18 mouse cellular contexts compared by ENCODE assay signal in genomic region chr8:105165191-105165590, GRCm38 (mm10). TPM values are rescaled to one million over a fixed set of nuclear protein-coding genes. Genes with fewer than 3 reads are reported as not detected.
A peak's percentile ranks its signal among the peaks of the same experiment; 100 is the strongest.
DNase-seq lines count a peak whose midpoint lies in the region; ATAC-seq and TF ChIP-seq lines count a peak whose summit lies in the region.
"Had no signal": no experiment of that assay in that cellular context is flagged by ENCODE, and none has a peak within 500 bp of the region (broad histone marks: within the 10 kb centered on the region; RNA-seq: fewer than 3 reads in every experiment).

No protein-coding gene starts in this region.

- ATAC-seq in intestine, embryonic 14.5 days (replicated peaks; ENCODE audit: low FRiP score, low TSS enrichment, low read depth) = no peak
- no peak for ATAC-seq in intestine, postnatal 0 days
- ATAC-seq in frontal cortex, adult (ENCODE audit: low TSS enrichment) = no peak

- H3K27me3 ChIP-seq in intestine, embryonic 14.5 days (replicated peaks; ENCODE audit: control insufficient read depth, insufficient read depth, low read length) = no peaks in the 10 kb centered on the region
- no peaks in the 10 kb centered on the region for H3K27me3 ChIP-seq in intestine, postnatal 0 days (replicated peaks; ENCODE audit: control insufficient read depth, insufficient read depth, low read length)
- H3K27me3 ChIP-seq: forebrain, embryonic 12.5 days; stomach, embryonic 15.5 days had no signal

- no peak for TF ChIP-seq POLR2A in embryonic fibroblast, embryonic 13.5 days (IDR thresholded peaks at IDR 0.05; ENCODE audit: low read depth, low read length)

- H3K36me3 ChIP-seq in intestine, embryonic 14.5 days (ENCODE audit: control insufficient read depth, insufficient read depth, low read length) = no peaks in the 10 kb centered on the region
- no peaks in the 10 kb centered on the region for H3K36me3 ChIP-seq in intestine, postnatal 0 days (ENCODE audit: control insufficient read depth, insufficient read depth)
- H3K36me3 ChIP-seq: forebrain, embryonic 12.5 days; G1E; liver, embryonic 13.5 days; stomach, embryonic 15.5 days had no signal

- H3K4me2 ChIP-seq in intestine, embryonic 14.5 days (ENCODE audit: low read length) = no peak overlapping the region
- H3K4me2 ChIP-seq in intestine, postnatal 0 days (replicated peaks; ENCODE audit: low read depth) = no peak overlapping the region
- H3K4me2 ChIP-seq: forebrain, embryonic 12.5 days; liver, embryonic 13.5 days; stomach, embryonic 15.5 days had no signal

- TF ChIP-seq CTCF in intestine, postnatal 0 days (IDR thresholded peaks at IDR 0.05; ENCODE audit: low read depth) = no peak
- no peak for TF ChIP-seq CTCF in embryonic fibroblast, embryonic 13.5 days (IDR thresholded peaks at IDR 0.05; ENCODE audit: borderline replicate concordance, insufficient read depth, low read length)

- no peaks in the 10 kb centered on the region for H3K9me3 ChIP-seq in intestine, embryonic 14.5 days (ENCODE audit: control insufficient read depth, low read length)
- H3K9me3 ChIP-seq in intestine, postnatal 0 days (ENCODE audit: control insufficient read depth) = no peaks in the 10 kb centered on the region
- H3K9me3 ChIP-seq: forebrain, embryonic 12.5 days; G1E; liver, embryonic 13.5 days; stomach, embryonic 15.5 days had no signal

- no peak overlapping the region for H3K9ac ChIP-seq in intestine, embryonic 14.5 days (ENCODE audit: low read length)
- no peak overlapping the region for H3K9ac ChIP-seq in intestine, postnatal 0 days (ENCODE audit: low read depth, low read length)
- H3K9ac ChIP-seq: forebrain, embryonic 12.5 days; liver, embryonic 13.5 days; stomach, embryonic 15.5 days had no signal

- H3K27ac ChIP-seq in intestine, embryonic 14.5 days (ENCODE audit: low read depth) = peak overlapping the region; percentile 64; the same call in 1 of the 2 replicates
- H3K27ac ChIP-seq in intestine, postnatal 0 days (ENCODE audit: low read depth, low read length) = no peak overlapping the region
- peak overlapping the region; percentile 89 for H3K27ac ChIP-seq in embryonic fibroblast, embryonic 13.5 days (ENCODE audit: insufficient read depth, low read length)
- H3K27ac ChIP-seq: forebrain, embryonic 12.5 days; heart, adult 2 months; liver, embryonic 13.5 days; stomach, embryonic 15.5 days had no signal

- 82% methylated on average over 2 of the region's 2 CpGs for WGBS in intestine, embryonic 14.5 days
- WGBS in intestine, postnatal 0 days = 89% methylated on average over 2 of the region's 2 CpGs

- H3K4me3 ChIP-seq in intestine, embryonic 14.5 days (ENCODE audit: low read depth, low read length) = no peak overlapping the region
- no peak overlapping the region for H3K4me3 ChIP-seq in intestine, postnatal 0 days (ENCODE audit: low read depth, low read length)
- no peak overlapping the region for H3K4me3 ChIP-seq in embryonic fibroblast, embryonic 13.5 days (ENCODE audit: insufficient read depth, low read length)
- H3K4me3 ChIP-seq: forebrain, embryonic 12.5 days; heart, adult 2 months; liver, embryonic 13.5 days; stomach, embryonic 15.5 days had no signal

- peaks cover 18% of the 10 kb centered on the region for H3K4me1 ChIP-seq in intestine, embryonic 14.5 days (replicated peaks; ENCODE audit: control insufficient read depth, insufficient read depth, low read length)
- H3K4me1 ChIP-seq in intestine, postnatal 0 days (replicated peaks; ENCODE audit: control insufficient read depth, insufficient read depth, low read length) = no peaks in the 10 kb centered on the region
- H3K4me1 ChIP-seq in embryonic fibroblast, embryonic 13.5 days (ENCODE audit: control insufficient read depth, insufficient read depth, low read length) = peaks cover 11% of the 10 kb centered on the region; the same call in 1 of the 2 replicates
- H3K4me1 ChIP-seq: stomach, embryonic 15.5 days had no signal

- no peak for DNase-seq in intestine, embryonic 14.5 days (ENCODE audit: low spot score)
- peak; percentile 29 for DNase-seq in testis, postnatal 10 days (ENCODE audit: low spot score)
- DNase-seq in testis, postnatal 14 days (ENCODE audit: low spot score) = no peak
- no peak for DNase-seq in cerebellum, adult 18-20 months
- DNase-seq: cerebellum, adult 9-11 months; heart, adult 2 months; heart, postnatal 4 days; liver, embryonic 13.5 days; lung, postnatal 14 days; thymus, postnatal 4 days had no signal

RNA-seq across cellular contexts. Expression of gene Cbfb, which starts 5.3 kb away (rescaled TPM):
- 52.5 and 62.8 TPM in 2 replicates for polyA plus RNA-seq in intestine, embryonic 14.5 days (2014; fragmentation: Nextera tagmentation; extraction: Ambion mirVana)
- polyA plus RNA-seq in intestine, postnatal 0 days (2015; fragmentation: Nextera tagmentation; extraction: Ambion mirVana) = 18.9 and 21.8 TPM in 2 replicates
- 111 and 145 TPM in 2 replicates for polyA plus RNA-seq in embryonic fibroblast, embryonic 13.5 days (2011; ENCODE audit: insufficient read length, low read depth, missing spikeins)

RNA-seq across cellular contexts. Expression of gene Ces4a, which starts 33.6 kb away (rescaled TPM):
- not detected in 2 replicates for polyA plus RNA-seq in intestine, embryonic 14.5 days (2014; fragmentation: Nextera tagmentation; extraction: Ambion mirVana)
- not detected in 2 replicates for polyA plus RNA-seq in intestine, postnatal 0 days (2015; fragmentation: Nextera tagmentation; extraction: Ambion mirVana)
- not detected in 2 replicates for polyA plus RNA-seq in embryonic fibroblast, embryonic 13.5 days (2011; ENCODE audit: insufficient read length, low read depth, missing spikeins)
- polyA plus RNA-seq: C2C12; forebrain, embryonic 12.5 days; G1E; heart, adult 2 months; liver, embryonic 13.5 days; small intestine, adult 2 months; stomach, embryonic 15.5 days had no signal

RNA-seq across cellular contexts. Expression of gene D230025D16Rik, which starts 59.8 kb away (rescaled TPM):
- polyA plus RNA-seq in intestine, embryonic 14.5 days (2014; fragmentation: Nextera tagmentation; extraction: Ambion mirVana) = 29.5 and 29.8 TPM in 2 replicates
- polyA plus RNA-seq in intestine, postnatal 0 days (2015; fragmentation: Nextera tagmentation; extraction: Ambion mirVana) = 14.3 and 14.8 TPM in 2 replicates
- polyA plus RNA-seq in embryonic fibroblast, embryonic 13.5 days (2011; ENCODE audit: insufficient read length, low read depth, missing spikeins) = 19.5 and 24.7 TPM in 2 replicates
